Mouse (Mus musculus): ENCODE measurements around the gene Kazald1.
"Not testable (repeated sequence)": the region's sequence is repeated elsewhere in the genome, so short reads cannot be mapped to it uniquely, and the experiment has no call there.

Gene Kazald1

DNA sequence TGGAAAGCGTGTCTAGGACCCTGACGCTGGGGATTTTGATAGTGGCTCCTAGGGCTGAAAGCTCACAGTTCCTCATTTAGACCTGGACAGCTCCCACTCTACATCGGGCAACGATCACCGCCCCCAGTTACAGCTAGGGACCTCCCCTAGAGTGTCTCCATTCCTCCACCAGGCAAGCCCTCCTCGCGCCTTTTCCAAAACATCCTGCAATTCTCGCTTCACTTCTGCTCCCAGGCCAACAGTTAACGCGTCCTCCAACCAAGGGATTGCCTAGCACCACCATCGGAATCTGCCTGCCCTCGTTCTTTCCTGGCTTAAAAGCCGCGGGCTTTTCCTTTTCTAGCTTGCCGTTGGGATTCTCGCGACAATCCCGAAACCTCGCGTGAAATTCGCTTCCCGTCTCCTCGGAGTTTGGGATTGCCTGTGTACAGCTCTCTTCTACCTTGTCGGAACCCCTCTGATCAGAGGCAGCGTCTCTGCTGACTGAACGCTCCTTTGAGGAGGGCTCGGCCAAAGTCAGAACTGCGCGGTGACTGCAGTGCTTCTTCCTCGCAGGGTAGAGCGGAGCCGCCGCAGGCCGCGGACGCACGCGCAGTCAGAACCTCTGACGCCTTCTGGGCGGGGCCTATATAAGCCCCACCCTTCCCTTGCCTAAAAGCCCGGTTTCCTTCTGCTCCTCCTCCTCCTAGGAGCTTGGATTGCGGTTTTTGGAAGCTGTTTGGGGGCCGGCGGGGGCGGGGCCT lies at the start of gene Kazald1:
Kazald1 (plus strand) TSS at position 662 of the 743 bp plus-strand sequence.
- ATAC-seq (ENCODE audit: insufficient number of reproducible peaks, low FRiP score, low TSS enrichment), result peak; percentile 68

DNA sequence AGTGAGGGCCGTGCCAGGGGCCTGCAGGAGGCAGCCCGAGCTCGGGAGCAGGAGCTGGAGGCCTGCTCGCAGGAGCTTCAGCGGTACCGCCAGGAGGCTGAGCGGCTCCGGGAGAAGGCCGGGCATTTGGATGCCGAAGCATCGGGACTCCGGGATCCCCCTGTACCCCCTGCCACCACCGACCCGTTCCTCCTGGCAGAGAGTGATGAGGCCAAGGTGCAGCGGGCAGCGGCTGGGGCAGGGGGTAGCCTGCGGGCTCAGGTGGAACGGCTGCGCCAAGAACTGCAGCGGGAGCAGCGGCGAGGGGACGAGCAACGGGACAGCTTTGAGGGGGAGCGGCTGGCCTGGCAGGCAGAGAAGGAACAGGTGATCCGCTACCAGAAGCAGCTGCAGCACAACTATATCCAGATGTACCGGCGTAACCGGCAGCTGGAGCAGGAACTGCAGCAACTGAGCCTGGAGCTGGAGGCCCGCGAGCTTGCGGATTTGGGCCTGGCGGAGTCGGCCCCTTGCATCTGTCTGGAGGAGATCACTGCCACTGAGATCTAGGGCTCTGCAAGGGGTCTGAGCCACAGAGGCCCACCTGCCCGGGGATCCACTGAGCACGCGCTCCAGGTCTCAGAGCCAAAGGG lies 49.0 kb upstream of the Kazald1 start:
- ATAC-seq (ENCODE audit: insufficient number of reproducible peaks, low FRiP score, low TSS enrichment), result no peak

DNA sequence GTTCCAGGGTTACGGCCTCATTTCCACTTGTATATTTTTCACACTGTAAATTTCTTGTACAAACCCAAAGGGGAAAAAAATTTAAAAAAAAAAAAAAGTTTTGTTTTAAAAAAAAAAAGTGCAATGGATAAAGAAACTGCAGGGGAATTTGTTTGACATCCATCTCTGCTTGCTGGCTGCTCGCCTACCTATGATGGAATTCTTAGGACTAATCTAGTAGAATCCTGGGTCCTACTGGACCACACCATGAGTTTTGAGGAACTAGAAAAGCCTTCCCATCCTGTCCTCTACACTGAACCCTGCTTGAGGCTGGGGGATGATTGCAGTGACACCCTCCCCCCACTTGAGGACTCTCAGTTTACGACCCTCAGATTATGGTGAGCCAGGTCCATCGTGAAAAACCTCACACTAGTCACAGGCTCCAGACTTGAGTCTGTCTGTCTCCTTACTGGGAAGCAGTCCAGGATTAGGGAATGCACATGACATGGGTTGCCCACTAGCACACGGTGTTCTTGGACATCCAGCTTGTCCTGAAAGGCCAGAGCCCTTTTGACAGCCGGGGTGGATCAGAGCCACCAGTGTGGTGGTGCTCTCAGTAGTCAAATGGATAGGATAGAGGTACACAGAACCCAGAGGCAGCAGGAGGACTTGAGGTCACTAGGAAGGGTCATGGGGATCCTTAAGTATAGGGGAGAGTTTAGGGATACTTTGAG lies 47.9 kb upstream of the Kazald1 start:
- no peak for ATAC-seq (ENCODE audit: insufficient number of reproducible peaks, low FRiP score, low TSS enrichment)

DNA sequence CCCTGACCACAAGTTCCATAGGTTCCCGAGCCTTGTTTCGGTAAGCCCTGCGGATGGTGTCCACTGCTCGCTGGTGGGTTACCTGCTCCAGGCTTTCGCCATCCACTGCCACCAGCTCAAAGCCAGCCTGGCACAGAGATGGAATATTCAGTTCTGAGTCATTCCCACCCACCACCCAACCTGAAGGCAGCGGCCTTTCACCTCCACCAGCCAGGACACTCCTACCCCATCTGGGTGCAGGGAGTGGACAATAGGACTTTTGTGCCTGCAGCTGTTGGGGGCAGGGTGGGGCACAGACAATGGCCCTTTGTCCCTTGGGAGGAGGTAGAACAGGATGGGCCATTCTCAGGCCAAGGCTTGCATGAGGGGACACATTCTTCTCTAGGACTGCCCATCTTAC lies 47.2 kb upstream of the Kazald1 start:
- no peak for ATAC-seq (ENCODE audit: insufficient number of reproducible peaks, low FRiP score, low TSS enrichment)

DNA sequence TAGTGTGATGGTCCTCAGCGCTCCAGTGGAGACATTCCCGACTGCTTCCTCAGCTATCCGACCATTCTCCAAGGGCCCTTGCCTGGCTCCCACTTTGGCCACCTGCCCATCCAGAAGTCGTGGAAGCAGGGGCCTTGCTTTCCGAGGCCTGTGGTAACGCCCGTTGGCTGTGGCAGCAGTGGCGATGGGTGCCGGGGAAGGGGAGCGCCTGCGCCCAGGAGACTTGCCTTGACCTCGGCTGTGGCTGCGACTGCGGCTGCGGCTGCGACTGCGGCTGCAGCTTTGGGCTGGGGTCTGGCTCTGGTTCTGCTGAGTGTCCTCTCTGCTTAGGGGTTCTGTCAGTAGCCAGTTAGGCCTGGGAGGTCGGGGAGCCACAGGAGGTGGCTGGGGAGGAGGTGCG lies 46.3 kb upstream of the Kazald1 start:
- ATAC-seq (ENCODE audit: insufficient number of reproducible peaks, low FRiP score, low TSS enrichment), result no peak

DNA sequence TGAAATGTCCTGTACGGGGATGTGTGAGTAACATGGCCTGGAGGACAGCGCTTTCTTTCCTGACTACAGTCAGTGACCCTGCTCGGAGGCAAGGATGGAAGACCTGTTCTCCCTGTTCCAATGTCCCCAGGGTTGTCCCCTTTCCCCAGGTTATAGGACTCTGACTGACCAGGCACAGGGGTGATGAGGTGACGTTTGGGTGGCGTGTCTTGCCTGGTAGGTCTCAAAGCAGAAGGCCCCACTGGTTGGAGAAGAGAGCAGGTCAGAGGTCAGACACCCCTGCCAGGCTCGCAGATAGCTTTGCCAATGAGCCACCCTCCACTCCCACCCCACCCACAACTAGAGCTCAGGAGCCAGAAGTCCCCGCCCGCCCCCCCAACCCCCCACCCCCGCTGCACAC lies 45.5 kb upstream of the Kazald1 start:
- no peak for ATAC-seq (ENCODE audit: insufficient number of reproducible peaks, low FRiP score, low TSS enrichment)

DNA sequence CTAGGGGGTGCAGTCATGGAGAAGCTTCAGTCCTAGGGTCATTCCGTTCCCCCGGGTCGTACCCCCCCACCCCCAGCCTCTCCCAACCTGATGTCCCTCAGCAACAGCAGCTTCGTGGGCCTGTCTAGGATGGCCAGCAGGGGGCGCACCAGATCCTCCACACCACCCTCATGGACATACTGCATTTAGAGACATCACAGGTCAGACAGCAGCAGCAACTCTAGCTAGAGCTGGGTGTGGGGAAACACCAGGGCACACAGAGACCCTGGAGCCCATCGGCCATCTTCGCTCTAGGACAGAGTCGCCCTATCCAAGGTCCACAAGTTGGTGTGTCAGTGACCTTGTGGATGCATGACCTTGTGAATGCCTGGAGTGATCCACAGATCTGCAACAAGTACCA lies 44.9 kb upstream of the Kazald1 start:
- ATAC-seq (ENCODE audit: insufficient number of reproducible peaks, low FRiP score, low TSS enrichment), result no peak

DNA sequence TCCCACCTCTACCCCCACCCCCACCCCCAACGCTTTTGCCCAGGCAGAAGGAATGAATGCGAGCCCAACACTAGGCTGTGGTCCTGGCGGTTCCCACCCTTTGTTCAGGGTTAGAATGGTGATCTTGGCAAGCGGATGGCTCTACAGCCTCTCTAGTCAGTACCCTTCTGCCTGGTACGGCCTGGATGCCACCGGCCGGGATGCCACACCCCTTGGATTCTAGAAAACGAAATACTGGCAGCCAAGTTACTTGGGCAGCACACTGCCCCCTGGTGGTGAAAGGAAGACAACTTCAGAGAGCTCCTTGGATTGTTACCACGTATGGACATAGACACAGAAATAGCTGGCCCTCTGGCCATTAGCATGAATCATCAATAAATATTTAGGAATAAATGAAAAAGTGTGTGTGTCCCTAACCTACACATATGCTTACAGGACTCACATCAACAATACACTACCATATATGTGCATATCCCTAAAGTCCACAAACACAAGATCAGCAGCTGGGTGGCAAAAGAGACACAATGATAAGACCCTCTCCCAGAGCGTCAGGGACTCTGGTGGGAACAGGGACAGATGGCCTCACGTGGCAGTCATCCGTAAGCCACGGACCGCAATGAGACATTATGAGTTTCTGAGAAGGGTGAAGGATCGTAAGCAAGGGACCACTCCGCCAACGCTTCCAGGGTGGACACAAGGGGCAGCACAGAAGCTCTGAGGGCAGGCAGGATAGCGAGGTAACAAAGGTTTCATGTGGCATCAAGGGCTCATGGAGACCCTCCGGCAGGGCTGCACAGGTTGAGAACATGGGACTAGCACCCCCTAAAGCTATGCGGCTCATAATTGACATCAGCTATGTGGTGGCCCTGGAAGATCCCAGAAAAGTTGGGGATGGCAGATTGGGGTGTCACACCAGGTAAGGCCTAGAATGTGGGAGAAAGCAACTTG lies 44.0 kb upstream of the Kazald1 start:
- ATAC-seq (ENCODE audit: insufficient number of reproducible peaks, low FRiP score, low TSS enrichment), result peak; percentile 54; the same call in 1 of the 2 replicates

DNA sequence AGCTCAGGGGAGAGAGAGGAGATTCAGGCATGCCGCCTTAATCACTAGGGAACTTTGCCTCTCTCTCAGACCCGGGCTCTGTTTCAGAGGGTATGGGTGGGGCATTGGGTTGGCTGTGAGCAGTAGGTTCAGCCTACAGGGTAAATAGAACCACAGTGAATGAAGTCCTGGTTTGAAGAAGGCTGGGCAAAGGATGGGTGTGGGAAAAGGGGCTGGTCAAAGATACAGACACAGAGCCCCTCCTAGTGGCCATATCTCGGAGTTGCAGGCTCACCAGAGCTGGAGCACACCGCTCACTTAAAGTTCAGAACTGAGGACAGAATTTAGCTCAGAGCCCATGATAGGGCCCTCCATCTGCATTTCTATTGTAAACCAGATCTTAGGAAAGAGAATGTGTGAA lies 43.3 kb upstream of the Kazald1 start:
- ATAC-seq (ENCODE audit: insufficient number of reproducible peaks, low FRiP score, low TSS enrichment), result peak; percentile 42; the same call in 1 of the 2 replicates

DNA sequence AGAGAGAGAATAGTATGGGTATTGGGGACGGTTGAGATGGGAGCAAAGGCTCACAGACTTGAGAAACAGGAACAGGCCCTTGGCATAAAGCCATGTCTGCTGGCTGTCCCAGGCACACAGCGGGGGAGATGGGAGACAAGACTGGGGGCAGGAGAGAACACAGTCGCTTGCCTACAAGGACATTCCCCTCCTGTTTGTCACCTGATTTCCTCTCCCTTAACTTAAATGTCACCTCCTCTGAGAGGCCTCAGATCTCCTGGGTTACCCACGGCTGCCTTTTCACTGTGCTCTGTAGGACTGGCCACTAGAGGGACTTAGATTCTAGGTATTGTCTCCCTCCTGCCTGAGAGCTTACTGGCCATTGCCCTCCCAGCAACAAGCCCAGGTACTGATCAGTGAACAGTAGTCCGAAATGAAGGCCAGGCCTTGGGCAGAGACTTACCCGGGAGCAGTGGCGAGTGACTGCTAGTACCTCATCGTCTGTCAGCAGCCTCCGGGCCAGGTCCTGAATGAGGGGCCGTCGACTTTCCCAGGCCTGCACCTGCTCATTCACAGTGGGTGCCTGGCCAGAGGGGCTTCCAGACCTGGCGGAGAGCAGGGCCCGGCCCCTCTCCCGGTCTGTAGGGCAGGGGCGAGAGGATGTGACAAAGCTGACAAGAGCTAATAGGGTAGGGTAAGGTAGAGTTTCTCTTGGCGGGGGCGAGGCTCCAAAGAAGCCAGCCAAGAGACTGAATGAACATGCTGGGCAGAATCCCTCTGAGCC lies 42.3 kb upstream of the Kazald1 start:
- no peak for ATAC-seq (ENCODE audit: insufficient number of reproducible peaks, low FRiP score, low TSS enrichment)

DNA sequence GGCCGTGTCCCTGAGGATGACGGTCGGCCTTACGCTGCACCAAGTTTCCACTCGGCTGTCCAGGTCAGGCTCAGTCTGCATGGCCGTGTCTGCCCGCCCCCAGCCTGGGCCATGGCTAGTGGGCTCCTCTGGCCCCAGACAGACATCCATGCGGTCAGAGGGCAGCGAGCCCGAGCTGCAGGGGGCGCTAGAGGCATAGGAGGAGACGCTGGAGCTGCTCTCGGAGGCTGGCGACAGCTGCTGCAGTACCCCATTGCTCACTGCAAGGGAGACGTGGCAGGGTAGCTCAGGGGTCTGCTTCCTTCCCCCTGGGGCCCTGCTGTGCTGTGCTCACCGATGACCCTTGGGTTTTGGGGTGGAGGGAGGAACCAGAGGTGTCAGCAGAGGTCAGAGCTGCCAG lies 38.2 kb upstream of the Kazald1 start:
- ATAC-seq (ENCODE audit: insufficient number of reproducible peaks, low FRiP score, low TSS enrichment), result no peak

DNA sequence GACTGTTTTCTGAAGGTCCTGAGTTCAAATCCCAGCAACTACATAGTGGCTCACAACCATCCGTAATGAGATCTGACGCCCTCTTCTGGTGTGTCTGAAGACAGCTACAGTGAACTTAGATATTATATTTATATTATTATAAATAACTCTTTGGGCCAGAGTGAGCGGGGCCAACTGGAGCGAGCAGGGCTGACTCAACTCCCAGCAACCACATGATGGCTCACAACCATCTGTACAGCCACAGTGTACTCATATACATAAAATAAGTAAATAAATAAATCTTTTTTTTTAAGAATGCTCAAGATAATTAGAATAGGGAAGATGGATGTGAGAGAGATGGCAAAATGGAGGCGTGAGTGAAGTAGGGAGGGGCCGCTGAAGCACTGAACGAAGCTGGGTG lies 36.8 kb upstream of the Kazald1 start:
- not testable (repeated sequence) for ATAC-seq (ENCODE audit: insufficient number of reproducible peaks, low FRiP score, low TSS enrichment)

DNA sequence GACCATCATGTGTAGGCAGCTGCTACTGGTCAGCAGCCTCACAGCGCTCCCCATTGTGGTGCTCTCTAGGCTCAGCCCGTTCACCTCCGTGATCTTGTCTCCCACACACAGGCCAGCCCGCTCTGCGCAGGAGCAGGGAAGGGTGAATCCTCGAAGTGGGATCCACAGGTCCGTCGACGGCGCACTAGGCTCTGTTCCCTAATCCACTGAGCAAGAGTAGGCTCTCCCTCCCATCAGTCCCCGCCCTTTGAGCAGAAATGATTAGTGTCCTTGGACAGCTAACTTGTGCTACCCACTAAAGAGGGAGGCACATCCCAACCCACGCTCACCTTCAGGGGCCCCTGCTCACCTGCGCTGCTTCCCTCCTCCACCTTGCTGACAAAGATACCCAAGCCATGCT lies 34.8 kb upstream of the Kazald1 start:
- no peak for ATAC-seq (ENCODE audit: insufficient number of reproducible peaks, low FRiP score, low TSS enrichment)

DNA sequence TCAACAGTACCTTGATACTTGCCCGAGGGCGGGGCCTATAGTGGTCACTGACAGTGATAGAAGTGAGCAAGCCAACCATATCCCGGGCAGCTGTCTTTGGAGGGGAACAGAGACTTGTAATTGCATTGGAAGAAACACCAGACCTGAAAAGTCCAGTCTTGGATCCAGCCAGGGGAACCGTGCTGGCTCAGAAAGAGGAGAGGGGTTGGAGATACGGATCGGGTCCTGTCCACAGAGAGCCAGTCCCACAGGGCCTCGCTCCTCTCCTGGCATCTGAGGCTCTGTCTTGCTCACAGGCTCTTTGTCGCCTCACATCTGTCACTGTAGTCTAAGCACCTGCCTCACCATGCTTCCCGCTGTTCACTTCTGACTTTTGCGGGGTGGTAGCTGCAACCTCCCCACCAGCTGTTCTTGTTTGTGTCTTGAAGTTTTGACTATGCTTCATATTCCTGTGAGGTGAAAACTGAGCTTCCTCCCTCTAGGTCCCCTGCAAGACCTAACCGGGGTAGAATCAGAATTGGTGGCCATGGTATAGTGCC lies 30.6 kb upstream of the Kazald1 start:
- ATAC-seq (ENCODE audit: insufficient number of reproducible peaks, low FRiP score, low TSS enrichment), result no peak

DNA sequence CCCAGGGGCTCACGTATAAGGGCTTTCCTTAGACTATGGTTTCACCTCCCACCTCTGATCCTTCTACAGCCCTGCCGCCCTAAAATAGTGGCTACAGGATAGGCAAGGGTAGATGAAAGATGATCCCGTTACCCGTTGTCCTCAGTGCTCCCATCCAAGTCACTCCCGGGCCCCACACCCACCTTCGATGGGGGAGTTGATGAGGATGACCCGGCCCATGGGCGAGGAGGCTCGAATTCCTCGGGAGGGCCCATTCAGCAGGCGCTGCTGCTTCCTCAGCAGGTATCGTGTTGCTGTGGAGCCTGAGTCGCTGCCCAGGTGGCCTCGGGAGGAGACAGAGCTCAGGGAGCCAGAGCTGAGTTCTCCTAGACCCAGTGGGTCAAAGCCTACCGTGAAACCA lies 29.8 kb upstream of the Kazald1 start:
- no peak for ATAC-seq (ENCODE audit: insufficient number of reproducible peaks, low FRiP score, low TSS enrichment)

DNA sequence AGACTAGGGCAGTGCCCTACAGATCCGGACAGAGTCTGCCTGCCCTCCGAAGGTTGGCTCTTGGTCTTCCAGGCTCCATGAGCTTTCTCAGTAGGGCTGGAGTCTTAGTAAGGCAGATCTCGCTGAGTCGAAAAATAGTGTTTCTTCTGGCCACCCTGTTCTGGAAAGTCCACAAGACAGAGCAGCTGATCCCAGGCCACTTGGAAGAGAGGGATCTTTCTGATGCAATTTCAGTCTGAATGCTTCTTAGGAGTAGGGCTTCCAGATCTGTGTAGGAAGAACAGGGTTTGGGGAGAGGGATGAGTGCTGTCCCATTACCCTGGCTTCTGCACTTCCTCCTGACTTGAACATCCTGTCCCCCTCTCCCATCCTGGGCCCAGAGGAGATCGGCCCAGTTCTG lies 29.4 kb upstream of the Kazald1 start, which contains the start of gene Pdzd7:
Pdzd7 (minus strand) TSS at position 67 of the 400 bp plus-strand sequence.
- no peak for ATAC-seq (ENCODE audit: insufficient number of reproducible peaks, low FRiP score, low TSS enrichment)

DNA sequence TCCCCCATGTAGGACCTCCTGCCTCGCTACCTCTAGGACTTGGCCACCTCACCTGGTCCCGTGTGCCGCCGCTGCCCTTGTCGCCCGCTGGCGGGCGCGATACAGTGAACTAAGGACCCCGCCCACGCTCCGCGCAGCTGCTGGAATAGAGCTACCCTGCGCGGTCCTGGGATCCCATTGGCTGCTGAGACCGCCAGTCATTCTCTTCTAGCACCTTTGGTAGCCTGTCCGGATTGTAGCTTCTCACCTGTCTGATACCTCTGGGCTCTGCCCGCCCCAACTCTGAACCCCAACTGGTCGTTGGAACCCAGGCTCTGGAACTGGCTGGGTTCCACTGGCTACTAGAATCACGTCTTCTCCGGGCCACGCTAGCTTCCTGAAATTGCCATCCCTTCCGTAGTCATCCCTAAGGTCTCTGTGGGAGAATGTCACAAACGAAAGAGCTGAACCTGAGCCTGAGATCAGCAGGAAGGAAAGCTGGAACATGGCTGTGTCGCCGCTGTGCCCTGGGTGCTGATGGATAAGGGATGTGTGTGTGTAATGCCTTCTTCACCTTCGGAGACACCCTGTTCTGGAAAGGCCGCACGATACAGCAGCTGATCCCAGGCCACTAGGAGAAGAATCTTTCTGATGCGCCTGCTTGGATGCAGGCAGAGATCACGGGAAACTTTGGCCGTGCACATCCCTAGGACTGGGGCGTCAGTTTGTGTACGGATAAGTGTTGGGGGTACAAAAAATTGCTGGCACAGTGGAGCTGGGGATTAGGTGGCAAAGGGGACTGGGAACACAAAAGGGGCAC lies 28.3 kb upstream of the Kazald1 start:
- ATAC-seq (ENCODE audit: insufficient number of reproducible peaks, low FRiP score, low TSS enrichment), result peak; percentile 78

DNA sequence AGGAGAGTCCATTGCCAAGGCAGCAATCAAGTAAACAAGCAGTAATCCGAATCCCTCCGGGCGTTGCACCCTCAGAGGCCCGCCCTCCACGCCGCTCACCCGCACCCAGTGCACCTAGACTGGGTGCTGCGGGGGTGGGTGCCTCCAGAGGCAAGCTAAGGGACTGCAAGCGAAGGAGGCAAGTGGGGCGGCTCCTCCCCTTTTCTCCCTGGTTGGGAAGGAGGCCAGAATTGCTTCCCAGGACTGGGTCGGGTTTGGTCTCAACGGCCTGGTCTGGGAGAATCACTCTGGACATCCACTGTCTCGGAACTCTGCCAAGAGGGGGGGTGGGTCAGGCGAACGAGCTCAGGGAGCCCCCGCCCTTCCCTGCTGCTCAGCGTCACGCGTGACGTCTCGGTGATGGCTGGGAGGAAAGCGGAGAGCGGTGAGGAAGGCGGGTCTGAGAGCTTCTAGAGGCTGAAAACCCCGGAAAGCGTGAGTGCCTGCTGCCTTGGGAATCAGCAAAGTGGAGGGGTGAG lies 27.6 kb upstream of the Kazald1 start, which contains the start of gene Sfxn3:
Sfxn3 (plus strand) TSS at position 87 of the 518 bp plus-strand sequence.
- ATAC-seq (ENCODE audit: insufficient number of reproducible peaks, low FRiP score, low TSS enrichment), result peak; percentile 77

All from cerebellum, adult (tissue).